Mouse (Mus musculus): ENCODE results near the gene Phyhipl. TPM values are rescaled to one million over a fixed set of nuclear protein-coding genes. Genes with fewer than 3 reads are reported as not detected.

The Phyhipl gene
- not detected in 2 replicates for total RNA-seq (2015; ENCODE audit: low replicate concordance)
- total RNA-seq (2017; ENCODE audit: low replicate concordance), result 0.14 TPM in 1 of 2 replicates, not detected in the other

DNA sequence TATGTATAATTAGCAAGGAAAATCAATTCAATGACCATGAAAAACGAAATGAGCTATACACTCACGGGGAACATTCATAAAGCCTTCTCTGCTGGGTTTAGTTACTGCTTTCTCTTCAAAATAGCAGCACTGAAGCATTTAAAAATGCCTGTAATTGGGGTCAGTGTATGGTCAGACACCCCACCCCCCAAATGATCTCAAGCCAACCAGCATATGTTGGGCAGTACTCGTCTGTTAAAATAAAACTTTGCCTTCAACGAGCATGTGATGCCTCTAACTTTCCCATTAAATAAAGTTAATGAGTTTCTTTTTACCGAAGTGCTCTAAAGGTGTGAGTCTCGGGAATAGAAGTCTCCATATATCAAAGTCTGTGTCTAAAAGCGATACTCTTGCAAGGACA, at the start of gene Phyhipl:
Phyhipl (minus strand) TSS at position 138 of the 400 bp plus-strand sequence.
- no peak for ATAC-seq (replicated peaks; ENCODE audit: low FRiP score, poor library complexity, severe bottlenecking)

DNA sequence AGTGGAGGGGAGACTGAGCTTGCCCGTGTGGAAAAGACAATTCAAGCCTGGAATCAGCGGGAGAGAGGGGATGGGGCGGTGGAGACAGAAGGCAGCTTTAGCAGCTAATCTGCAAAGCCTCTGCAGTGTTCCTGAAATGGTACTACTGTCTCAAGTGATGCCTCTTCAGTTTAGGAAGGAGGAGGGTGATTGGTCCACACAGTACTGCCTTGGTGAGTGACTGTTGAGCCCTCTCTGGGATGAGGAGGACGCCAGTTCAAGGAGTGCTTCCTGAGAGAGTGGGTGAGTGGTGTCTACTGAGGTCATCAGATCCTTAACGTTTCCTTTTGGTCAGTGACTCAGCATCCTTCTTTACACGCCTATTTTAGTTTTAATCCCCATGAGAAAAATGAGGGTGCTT, 47.4 kb upstream of the Phyhipl start:
- no peak for ATAC-seq (replicated peaks; ENCODE audit: low FRiP score, poor library complexity, severe bottlenecking)

DNA sequence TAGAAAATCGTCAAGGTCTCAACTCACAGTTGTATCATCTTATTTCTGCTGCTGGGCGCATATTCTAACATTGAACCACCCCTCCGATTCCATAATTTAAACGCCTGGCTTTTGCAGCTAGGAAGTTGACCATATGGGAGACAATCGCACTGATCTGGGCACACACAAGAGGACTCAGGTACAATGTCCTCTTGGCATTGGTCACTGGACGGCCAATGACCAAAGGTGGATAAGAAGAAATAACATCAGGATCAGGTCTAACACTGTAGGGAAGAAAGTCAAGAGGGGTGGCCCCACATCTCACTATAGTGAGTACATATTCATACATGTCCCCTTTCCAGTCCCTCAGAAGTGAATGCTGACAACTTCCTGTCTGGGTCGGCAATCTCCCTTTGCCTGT, 43.8 kb upstream of the Phyhipl start:
- no peak for ATAC-seq (replicated peaks; ENCODE audit: low FRiP score, poor library complexity, severe bottlenecking)

GRCm38 (mm10) chr10:70698014-70698413, 42.2 kb upstream of the Phyhipl start:
- no peak for ATAC-seq (replicated peaks; ENCODE audit: low FRiP score, poor library complexity, severe bottlenecking)

- ATAC-seq (replicated peaks; ENCODE audit: low FRiP score, poor library complexity, severe bottlenecking), result no peak
Measured at GRCm38 (mm10) chr10:70696748-70697585, 41.2 kb upstream of the Phyhipl start.

DNA sequence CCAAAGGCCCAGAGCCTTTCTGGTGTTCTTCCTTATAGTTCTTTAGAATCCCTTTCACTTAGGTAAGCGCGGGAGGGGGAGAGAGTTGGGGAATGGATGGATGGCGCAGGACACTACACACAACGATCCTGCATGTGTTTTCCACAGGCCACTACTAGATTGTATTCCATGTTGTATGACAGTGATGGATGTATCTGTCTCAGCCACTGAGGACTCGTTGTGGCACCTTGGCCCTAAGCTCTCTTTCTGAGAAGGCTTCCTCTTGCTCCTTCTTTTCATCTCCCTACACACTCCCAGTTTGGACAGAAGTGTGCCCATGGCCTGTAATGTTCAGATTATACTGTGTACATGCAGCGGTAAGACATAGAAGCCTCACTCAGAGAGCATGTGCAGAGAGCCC, 33.6 kb upstream of the Phyhipl start:
- ATAC-seq (replicated peaks; ENCODE audit: low FRiP score, poor library complexity, severe bottlenecking), result no peak

DNA sequence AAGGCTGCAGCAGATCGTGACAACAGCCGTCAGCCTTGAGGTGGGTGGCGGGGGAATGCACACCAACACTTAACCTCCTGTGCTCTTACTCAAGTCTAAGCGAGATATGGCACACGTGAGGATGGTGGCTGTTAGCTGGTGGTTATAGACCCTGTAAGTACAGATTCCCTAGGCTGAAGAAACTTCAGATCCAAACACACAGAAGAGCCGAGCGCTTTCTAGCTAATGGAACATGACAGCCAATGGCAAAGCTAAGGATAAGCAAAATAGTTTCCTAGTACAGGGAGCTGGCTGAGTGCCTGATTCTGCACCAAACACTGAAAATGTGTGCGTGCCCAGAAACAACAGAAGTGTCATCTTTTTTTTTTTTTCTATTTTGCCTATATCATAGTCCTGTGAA, 33.1 kb upstream of the Phyhipl start:
- no peak for ATAC-seq (replicated peaks; ENCODE audit: low FRiP score, poor library complexity, severe bottlenecking)

DNA sequence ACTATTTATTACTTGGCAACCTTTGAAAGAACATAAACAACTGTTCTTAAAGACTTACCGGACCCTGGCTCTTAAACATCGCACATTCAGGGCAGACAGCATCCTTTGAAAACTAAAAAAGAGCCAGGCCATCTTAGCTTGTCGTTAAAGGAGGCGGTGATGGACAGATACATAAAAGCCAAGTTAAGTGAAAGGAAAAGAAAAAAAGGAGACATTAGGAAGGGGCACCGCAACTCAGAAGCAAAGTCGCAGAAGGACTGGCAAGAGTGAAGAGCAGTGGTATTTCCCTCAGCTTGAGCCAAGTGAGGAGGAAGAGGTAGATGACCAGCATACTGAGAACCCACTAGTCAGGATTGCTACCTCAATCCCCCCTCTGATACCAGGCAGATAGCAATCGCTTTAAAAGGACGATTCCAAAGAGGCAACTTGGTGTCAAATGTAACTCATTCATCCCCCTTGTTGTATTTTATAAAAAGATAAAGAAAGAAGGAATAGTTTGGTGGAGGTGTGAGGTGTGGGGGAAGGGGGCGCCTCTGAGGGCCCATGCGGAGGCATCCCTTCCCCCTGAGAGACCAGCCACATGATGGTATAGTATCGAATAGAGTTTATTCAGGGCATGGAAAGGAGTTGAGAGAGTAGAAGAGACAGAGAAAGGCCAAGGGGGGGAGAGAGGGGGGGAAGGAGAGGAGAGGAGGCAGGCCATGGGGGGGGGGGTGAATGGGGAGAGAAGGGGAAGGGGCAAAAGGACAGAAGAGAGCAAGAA, 31.4 kb upstream of the Phyhipl start:
- ATAC-seq (replicated peaks; ENCODE audit: low FRiP score, poor library complexity, severe bottlenecking), result no peak

- no peak for ATAC-seq (replicated peaks; ENCODE audit: low FRiP score, poor library complexity, severe bottlenecking)
Measured at GRCm38 (mm10) chr10:70686505-70686904, 30.7 kb upstream of the Phyhipl start.

- no peak for ATAC-seq (replicated peaks; ENCODE audit: low FRiP score, poor library complexity, severe bottlenecking)
Measured at GRCm38 (mm10) chr10:70683508-70683907, 27.7 kb upstream of the Phyhipl start.

GRCm38 (mm10) chr10:70677946-70678345, 22.2 kb upstream of the Phyhipl start:
- ATAC-seq (replicated peaks; ENCODE audit: low FRiP score, poor library complexity, severe bottlenecking), result no peak

DNA sequence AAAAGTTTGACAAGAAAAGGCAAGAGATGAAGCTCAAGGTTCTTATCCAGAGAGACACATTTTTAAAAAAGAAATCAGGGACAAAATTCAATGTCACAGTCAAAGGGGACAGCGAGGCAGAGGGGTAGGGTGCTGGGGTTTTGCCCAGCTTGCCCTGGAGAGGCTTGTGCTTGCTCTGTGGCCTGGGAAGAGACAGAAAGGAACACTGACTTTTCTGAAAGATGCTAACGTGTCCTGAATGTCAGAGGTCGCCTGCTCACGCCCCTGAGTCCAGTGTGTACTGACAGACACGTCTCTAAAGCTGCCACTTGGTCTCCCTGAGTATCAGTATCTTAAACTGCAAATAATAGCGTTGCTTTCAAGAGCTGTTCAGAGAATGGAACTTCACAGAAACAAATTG, 507 bp upstream of the Phyhipl start:
- ATAC-seq (replicated peaks; ENCODE audit: low FRiP score, poor library complexity, severe bottlenecking), result no peak

DNA sequence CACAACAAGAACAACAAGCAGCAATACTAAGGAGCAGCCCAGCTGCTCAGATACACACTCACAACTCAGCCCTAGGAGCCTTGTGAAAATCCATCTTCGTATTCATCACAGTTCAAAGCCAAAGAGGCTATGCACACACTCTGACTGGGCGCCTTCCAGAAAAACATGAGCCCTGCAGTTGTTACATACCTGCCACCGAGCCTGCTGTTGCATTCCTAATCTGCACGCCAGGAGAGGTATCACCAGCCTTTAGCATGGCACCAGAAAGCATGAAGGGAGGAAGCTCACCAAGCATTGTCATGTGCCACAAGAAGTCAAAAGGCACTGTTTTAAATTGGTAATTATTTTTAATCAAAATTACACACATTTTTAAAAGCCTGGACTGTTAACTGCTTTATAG, 1.1 kb downstream of the Phyhipl start:
- ATAC-seq (replicated peaks; ENCODE audit: low FRiP score, poor library complexity, severe bottlenecking), result no peak

- no peak for ATAC-seq (replicated peaks; ENCODE audit: low FRiP score, poor library complexity, severe bottlenecking)
Measured at GRCm38 (mm10) chr10:70654139-70654538, 1.6 kb downstream of the Phyhipl start.

- ATAC-seq (replicated peaks; ENCODE audit: low FRiP score, poor library complexity, severe bottlenecking), result no peak
Measured at GRCm38 (mm10) chr10:70651769-70652648, 3.8 kb downstream of the Phyhipl start.

DNA sequence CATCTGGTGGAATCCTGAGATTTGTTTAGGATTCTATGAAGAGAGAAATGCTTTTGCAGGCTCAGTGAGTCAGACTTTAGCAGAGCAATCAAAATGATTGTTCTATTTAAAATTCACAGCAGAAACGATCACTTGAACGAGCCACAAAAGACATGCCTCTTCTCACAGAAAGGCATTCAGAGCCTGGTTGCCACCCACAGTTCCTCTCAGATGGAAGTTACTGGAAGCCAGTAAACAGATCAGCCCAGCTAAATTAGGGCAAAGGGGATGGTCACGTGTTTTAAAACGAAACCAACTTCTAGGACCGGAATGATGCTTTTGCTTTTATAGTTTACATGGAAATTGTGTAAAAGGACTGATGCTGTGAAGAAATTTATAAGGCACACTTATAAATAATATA, 6.9 kb downstream of the Phyhipl start:
- ATAC-seq (replicated peaks; ENCODE audit: low FRiP score, poor library complexity, severe bottlenecking), result no peak

GRCm38 (mm10) chr10:70643131-70643530, 12.6 kb downstream of the Phyhipl start:
- no peak for ATAC-seq (replicated peaks; ENCODE audit: low FRiP score, poor library complexity, severe bottlenecking)

DNA sequence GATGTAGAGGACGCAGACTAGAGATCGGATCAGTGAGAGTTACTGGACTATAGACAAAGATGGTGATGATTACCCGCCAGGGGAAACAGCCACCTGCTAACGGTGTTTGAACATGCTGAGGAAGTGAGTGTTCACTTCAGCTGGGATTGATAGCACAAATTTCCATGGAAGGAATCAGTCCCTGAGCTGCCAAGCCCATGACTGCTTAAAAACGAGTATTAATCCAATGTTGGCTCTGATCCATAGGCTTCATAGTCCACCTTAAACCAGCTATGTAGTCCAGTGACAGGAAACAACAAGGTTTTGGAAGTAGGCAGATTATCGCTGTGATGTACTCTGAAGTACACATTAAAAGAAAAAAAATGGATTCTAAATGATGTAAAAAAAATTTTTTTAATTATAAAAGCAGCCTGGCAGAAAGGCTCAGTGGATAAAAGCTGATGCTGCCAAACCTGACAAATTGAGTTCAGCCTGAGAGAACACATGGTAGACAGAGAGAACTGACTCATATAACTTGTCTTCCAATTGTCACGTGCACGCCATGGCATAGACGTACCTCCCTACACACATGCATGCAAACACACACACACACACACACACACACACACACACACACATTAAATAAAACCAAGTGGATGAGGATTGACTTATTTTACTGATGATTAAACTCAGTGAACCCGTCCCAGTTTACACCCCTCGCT, 14.7 kb downstream of the Phyhipl start:
- no peak for ATAC-seq (replicated peaks; ENCODE audit: low FRiP score, poor library complexity, severe bottlenecking)

DNA sequence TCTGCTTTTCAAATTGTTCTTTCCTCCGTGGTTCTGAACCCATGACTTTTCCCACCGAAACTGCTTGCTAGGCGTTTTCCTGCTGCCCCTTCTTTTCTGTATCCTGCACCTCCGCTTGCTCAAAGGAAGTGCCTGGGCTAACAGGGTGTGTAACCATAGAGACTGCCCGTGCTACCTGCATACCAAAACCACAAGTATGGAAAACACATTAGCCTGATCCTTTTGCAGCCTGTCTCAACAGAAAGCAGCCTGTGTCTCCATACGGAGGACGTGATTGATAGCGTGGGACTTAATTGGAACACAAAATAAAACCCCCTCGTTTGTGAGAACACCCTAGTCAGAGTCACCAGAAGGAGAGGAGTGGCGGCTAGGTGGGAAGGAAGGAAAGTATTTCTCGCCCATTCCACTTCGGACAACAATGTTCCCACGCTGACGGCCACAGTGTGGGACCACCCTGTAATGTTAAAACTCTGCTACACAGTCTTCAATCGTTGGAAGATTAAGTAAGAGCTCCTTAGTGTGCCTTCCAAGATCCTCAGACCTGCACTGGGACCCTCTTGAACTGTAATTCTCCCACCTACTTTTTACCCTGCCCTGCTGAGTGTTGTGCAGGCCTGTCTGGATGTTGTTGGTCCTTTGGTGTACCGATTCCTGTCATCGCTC, 15.6 kb downstream of the Phyhipl start:
- ATAC-seq (replicated peaks; ENCODE audit: low FRiP score, poor library complexity, severe bottlenecking), result no peak

Data from erythroblast, adult 5-6 weeks (primary cell).